Comparison of ENCODE assay signal across 8 mouse cellular contexts in genomic region chr10:62332514-62332913, GRCm38 (mm10). TPM values are rescaled to one million over a fixed set of nuclear protein-coding genes. Genes with fewer than 3 reads are reported as not detected.
DNase-seq lines count a peak whose midpoint lies in the region; ATAC-seq and TF ChIP-seq lines count a peak whose summit lies in the region.

No protein-coding gene starts in this region.

- TF ChIP-seq POLR2A in cortical plate, adult 2 months (IDR thresholded peaks at IDR 0.05; ENCODE audit: extremely low read depth, insufficient read depth, low read length): 0 out of 2 replicates have a peak, but pooled peaks have one; percentile 31

- H3K36me3 ChIP-seq in neural tube, embryonic 14.5 days (ENCODE audit: control insufficient read depth, insufficient read depth, low read length): no peaks in the 10 kb centered on the region

- peak; percentile 39; the same call in 1 of the 2 replicates for ATAC-seq in neural tube, embryonic 14.5 days (ENCODE audit: low read depth)

- no peak for TF ChIP-seq CTCF in cortical plate, adult 2 months (IDR thresholded peaks at IDR 0.05; ENCODE audit: extremely low read depth, insufficient read depth, low read length)

- H3K4me3 ChIP-seq in cortical plate, adult 2 months (ENCODE audit: insufficient read depth, low read length): peak overlapping the region; percentile 22
- H3K4me3 ChIP-seq in neural tube, embryonic 14.5 days (ENCODE audit: low read depth, low read length): no peak overlapping the region

- H3K4me1 ChIP-seq in cortical plate, adult 2 months (ENCODE audit: control insufficient read depth, insufficient read depth, low read length): peaks cover 13% of the 10 kb centered on the region
- H3K4me1 ChIP-seq in neural tube, embryonic 14.5 days (ENCODE audit: control insufficient read depth, insufficient read depth, low read length): no peaks in the 10 kb centered on the region

- peak; percentile 41 for DNase-seq in embryo, embryonic 11 days
- DNase-seq in embryo, embryonic 9.5 days (ENCODE audit: extremely low spot score): no peak
- DNase-seq in MEL-GATA-1-ER (ENCODE audit: extremely low read depth, low read depth): peak; percentile 98
- DNase-seq in heart, postnatal 4 days: peak; percentile 83
- peak; percentile 63 to 74 for DNase-seq in left cerebral cortex, postnatal 25 days (ENCODE audit: low spot score in 2 of 2)
- DNase-seq in thymus, postnatal 14 days: no peak

- H3K9me3 ChIP-seq in neural tube, embryonic 14.5 days (ENCODE audit: control insufficient read depth, low read length): no peaks in the 10 kb centered on the region

- H3K27me3 ChIP-seq in neural tube, embryonic 14.5 days (ENCODE audit: control insufficient read depth, insufficient read depth, low read length): no peaks in the 10 kb centered on the region

- peak overlapping the region; percentile 22; the same call in 1 of the 2 replicates for H3K4me2 ChIP-seq in neural tube, embryonic 14.5 days (ENCODE audit: low read depth, low read length)

- 59% methylated on average over 7 of the region's 7 CpGs for WGBS in neural tube, embryonic 14.5 days

- H3K27ac ChIP-seq in cortical plate, adult 2 months (ENCODE audit: insufficient read depth, low read length): no peak overlapping the region
- H3K27ac ChIP-seq in neural tube, embryonic 14.5 days (ENCODE audit: low read depth, low read length): no peak overlapping the region

- intact Hi-C loops in left cerebral cortex, postnatal 25 days (cut with DNase I): no loop called here

- H3K9ac ChIP-seq in neural tube, embryonic 14.5 days (replicated peaks; ENCODE audit: low read depth, low read length): no peak overlapping the region; the same call in 1 of the 2 replicates

RNA-seq across cellular contexts. Expression of gene Hk1, which starts 47.2 kb away (rescaled TPM):
- 223 and 232 TPM in 2 replicates for polyA plus RNA-seq in cortical plate, adult 2 months (2012; rRNA removed)
- total RNA-seq in heart, postnatal 4 days (2021): 100 to 1,000 TPM; 235 to 242 TPM
- total RNA-seq in left cerebral cortex, postnatal 25 days (2021): 100 to 1,000 TPM; 305 to 321 TPM
- 79.7 and 99.9 TPM in 2 replicates for polyA plus RNA-seq in neural tube, embryonic 14.5 days (2014; fragmentation: Nextera tagmentation; extraction: Ambion mirVana)

Comparison
In these comparisons a context has a peak if more than half of its experiments do, and no peak if none do; other contexts are left out.
1. DNase-seq: peak in embryo, embryonic 11 days (single experiment), MEL-GATA-1-ER (single experiment), heart, postnatal 4 days (single experiment) and left cerebral cortex, postnatal 25 days (2 of 2); none in embryo, embryonic 9.5 days (single experiment) and thymus, postnatal 14 days (single experiment).